Mouse (Mus musculus) MEL (cell line): ENCODE results near the gene Gas2. TPM values are rescaled to one million over a fixed set of nuclear protein-coding genes. Genes with fewer than 3 reads are reported as not detected.

Experiments used
- DNase-seq: peaks from one replicate; pipeline ENCODE4 v3.0.0; 2011; ENCODE audit warnings: low read depth, low spot score
- H3K27ac ChIP-seq: 2 replicates; pipeline ENCODE4 v1.5.1; 2012; ENCODE audit warnings: low read depth, mild to moderate bottlenecking, control low read depth, low read length, moderate library complexity; ENCODE audit not compliant: control insufficient read depth
- H3K27me3 ChIP-seq, 2 experiments: fragments of 150-350 bp in 1 of 2; sonication (generic) in 1 of 2; 2 replicates each; pipeline ENCODE4 v1.6.1; 2012; ENCODE audit warnings: low read length in 2 of 2, mild to moderate bottlenecking in 2 of 2, improper control_type of control experiment in 1 of 2, moderate library complexity in 1 of 2; ENCODE audit not compliant: insufficient read depth in 2 of 2, control insufficient read depth in 1 of 2
- H3K36me3 ChIP-seq, 2 experiments: 2 replicates each; pipeline ENCODE4 v1.6.1; 2012 to 2014; ENCODE audit warnings: low read length in 2 of 2, improper control_type of control experiment in 1 of 2, inconsistent platforms in 1 of 2, mild to moderate bottlenecking in 1 of 2; ENCODE audit not compliant: insufficient read depth in 2 of 2, control insufficient read depth in 1 of 2
- H3K4me1 ChIP-seq, 2 experiments: fragments of 150-350 bp in 1 of 2; sonication (generic) in 1 of 2; 2 replicates each; pipeline ENCODE4 v1.6.1; 2012; ENCODE audit warnings: low read length in 2 of 2, improper control_type of control experiment in 1 of 2, mild to moderate bottlenecking in 1 of 2; ENCODE audit not compliant: insufficient read depth in 2 of 2, control insufficient read depth in 1 of 2
- H3K4me3 ChIP-seq, 2 experiments: fragments of 150-350 bp in 1 of 2; sonication (generic) in 1 of 2; 2 replicates each; pipeline ENCODE4 v1.5.1; 2012; ENCODE audit warnings: low read depth in 2 of 2, low read length in 2 of 2, mild to moderate bottlenecking in 2 of 2, moderate library complexity in 2 of 2, control low read depth in 1 of 2, improper control_type of control experiment in 1 of 2; ENCODE audit not compliant: control insufficient read depth in 1 of 2, insufficient read depth in 1 of 2
- H3K79me2 ChIP-seq: 2 replicates; pipeline ENCODE4 v1.6.1; 2012; ENCODE audit warnings: mild to moderate bottlenecking, low read length, moderate library complexity; ENCODE audit not compliant: control insufficient read depth, poor library complexity, insufficient read depth
- H3K9ac ChIP-seq: 2 replicates; pipeline ENCODE4 v1.6.1; 2012; ENCODE audit warnings: low read depth, mild to moderate bottlenecking, control low read depth, low read length, moderate library complexity; ENCODE audit not compliant: control insufficient read depth, poor library complexity, severe bottlenecking
- H3K9me3 ChIP-seq: fragments of 150-350 bp; sonication (generic); replicated peaks from 2 replicates; pipeline ENCODE4 v1.6.1; 2012; ENCODE audit warnings: mild to moderate bottlenecking, low read length, improper control_type of control experiment, moderate library complexity; ENCODE audit not compliant: insufficient read depth
- BHLHE40 ChIP-seq: IDR thresholded peaks from 2 replicates; pipeline ENCODE4 v1.6.1; 2012; ENCODE audit warnings: low read depth, mild to moderate bottlenecking, inconsistent platforms, low read length, improper control_type of control experiment, borderline replicate concordance
- E2F4 ChIP-seq: IDR thresholded peaks from 2 replicates; pipeline ENCODE4 v1.6.1; 2011; ENCODE audit warnings: low read depth, low read length, improper control_type of control experiment, borderline replicate concordance
- GATA1 ChIP-seq: IDR thresholded peaks from 2 replicates; pipeline ENCODE4 v1.6.1; 2011; ENCODE audit warnings: low read depth, low read length, improper control_type of control experiment
- MAX ChIP-seq: IDR thresholded peaks from 2 replicates; pipeline ENCODE4 v1.6.1; 2011; ENCODE audit warnings: low read length, improper control_type of control experiment
- MXI1 ChIP-seq: IDR thresholded peaks from 2 replicates; pipeline ENCODE4 v1.6.1; 2011; ENCODE audit warnings: mild to moderate bottlenecking, low read depth, low read length, improper control_type of control experiment
- MYB ChIP-seq: IDR thresholded peaks from 2 replicates; pipeline ENCODE4 v1.6.1; 2011; ENCODE audit warnings: mild to moderate bottlenecking, low read depth, low read length, improper control_type of control experiment
- MYC ChIP-seq: IDR thresholded peaks from 2 replicates; pipeline ENCODE4 v1.6.1; 2011; ENCODE audit warnings: low read depth, mild to moderate bottlenecking, low read length, improper control_type of control experiment, moderate library complexity
- NRF1 ChIP-seq: IDR thresholded peaks from 2 replicates; pipeline ENCODE4 v1.6.1; 2014; ENCODE audit warnings: low read depth, mild to moderate bottlenecking, inconsistent platforms, low read length, improper control_type of control experiment, moderate library complexity; ENCODE audit not compliant: poor library complexity, insufficient read depth, severe bottlenecking
- POLR2AphosphoS2 ChIP-seq: IDR thresholded peaks from 2 replicates; pipeline ENCODE4 v1.6.1; 2011; ENCODE audit warnings: low read length, improper control_type of control experiment
- RAD21 ChIP-seq: IDR thresholded peaks from 2 replicates; pipeline ENCODE4 v1.6.1; 2011; ENCODE audit warnings: mild to moderate bottlenecking, low read depth, low read length, improper control_type of control experiment
- SIN3A ChIP-seq: IDR thresholded peaks from 2 replicates; pipeline ENCODE4 v1.6.1; 2012; ENCODE audit warnings: low read length, improper control_type of control experiment, inconsistent platforms
- SMC3 ChIP-seq: IDR thresholded peaks from 2 replicates; pipeline ENCODE4 v1.6.1; 2011; ENCODE audit warnings: low read depth, low read length, improper control_type of control experiment
- polyA plus RNA-seq, 2 experiments: library from polyadenylated mRNA; stranded (reverse) in 1 of 2; unstranded in 1 of 2; fragments of >175 nt in 1 of 2; fragments of >200 nt in 1 of 2; gene quantifications; 2 replicates each; pipeline versions ENCODE4 v1.2.1 to v1.2.4; 2012; ENCODE audit warnings: low replicate concordance in 2 of 2, low read depth in 1 of 2; ENCODE audit not compliant: insufficient read length in 2 of 2, insufficient read depth in 1 of 2, missing spikeins in 1 of 2
- total RNA-seq: library from RNA; depleted of rRNA; stranded (reverse); fragments of 300-350 nt; gene quantifications from 2 replicates; pipeline ENCODE4 v1.2.3, GENCODE M21; 2012

The Gas2 gene
- total and polyA plus RNA-seq, 3 experiments = 10.8 to 21.2 TPM; not detected in 1

DNA sequence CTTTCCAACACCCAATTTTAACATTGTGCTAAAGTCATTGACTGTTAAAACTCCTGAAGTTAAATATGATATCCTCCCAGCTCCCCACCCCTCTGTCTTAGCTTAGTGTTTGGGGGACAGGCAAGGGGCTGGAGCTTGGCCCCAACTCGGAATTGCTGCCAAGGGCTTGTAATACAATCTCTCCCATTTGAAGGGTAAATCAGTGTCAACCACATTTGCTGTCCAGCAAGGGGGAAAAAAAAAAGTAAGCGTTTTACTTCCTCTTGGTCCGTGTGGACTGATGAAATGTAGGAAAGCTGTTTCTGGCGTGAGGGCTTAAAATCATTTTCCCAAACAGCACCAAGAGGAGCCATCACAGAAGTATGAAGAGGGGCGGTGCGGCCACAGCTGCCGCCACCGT lies 16.9 kb downstream of the Gas2 start:
- no peak overlapping the region for H3K4me3 ChIP-seq
- no peaks in the 10 kb centered on the region for H3K9me3 ChIP-seq
- H3K36me3 ChIP-seq = no peaks in the 10 kb centered on the region
- H3K4me1 ChIP-seq = no peaks in the 10 kb centered on the region
- no peak overlapping the region for H3K9ac ChIP-seq
- H3K27ac ChIP-seq = no peak overlapping the region
- no peaks in the 10 kb centered on the region for H3K27me3 ChIP-seq
- no peaks in the 10 kb centered on the region for H3K79me2 ChIP-seq
- DNase-seq = no peak
- TF ChIP-seq RAD21 (no peak), POLR2AphosphoS2 (no peak), GATA1 (no peak), MAX (no peak)

DNA sequence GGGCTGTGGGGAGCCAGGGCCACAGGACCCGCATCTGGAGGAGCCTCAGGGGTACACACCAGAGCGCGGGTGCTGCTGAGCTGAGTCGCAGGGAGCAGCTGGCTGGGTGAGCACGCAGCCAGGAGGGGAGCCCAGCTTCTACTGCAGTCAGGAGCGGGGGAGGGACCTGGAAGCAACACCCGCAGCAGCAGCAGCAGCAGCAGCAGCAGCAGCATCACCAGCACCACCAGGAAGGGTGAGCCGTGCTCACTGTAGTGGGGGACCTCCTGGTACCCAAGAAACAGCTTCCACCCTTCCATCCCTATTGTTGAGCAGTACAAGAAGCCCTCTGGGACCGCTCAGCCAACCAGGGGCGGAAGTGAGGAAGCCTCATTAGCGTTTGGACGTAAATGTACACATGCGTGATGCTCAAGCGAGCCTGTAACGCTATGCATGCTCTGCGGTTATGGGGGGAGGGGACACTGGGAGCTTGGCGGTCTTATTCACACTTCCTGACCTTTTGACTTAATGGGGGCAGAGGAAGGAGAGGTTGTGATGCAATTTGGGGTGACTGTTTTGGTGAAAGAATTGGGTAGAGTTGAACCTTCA lies 17.4 kb downstream of the Gas2 start:
- Histone ChIP-seq H3K4me1 (no peaks in the 10 kb centered on the region), H3K27ac (no peak overlapping the region), H3K9ac (no peak overlapping the region), H3K9me3 (no peaks in the 10 kb centered on the region), H3K79me2 (no peaks in the 10 kb centered on the region), H3K27me3 (no peaks in the 10 kb centered on the region), H3K4me3 (no peak overlapping the region)
- DNase-seq = no peak
- TF ChIP-seq SIN3A (no peak), MYB (no peak), NRF1 (no peak)
- TF ChIP-seq, all 39 proteins: peak for 0
- H3K36me3 ChIP-seq = no peaks in the 10 kb centered on the region

DNA sequence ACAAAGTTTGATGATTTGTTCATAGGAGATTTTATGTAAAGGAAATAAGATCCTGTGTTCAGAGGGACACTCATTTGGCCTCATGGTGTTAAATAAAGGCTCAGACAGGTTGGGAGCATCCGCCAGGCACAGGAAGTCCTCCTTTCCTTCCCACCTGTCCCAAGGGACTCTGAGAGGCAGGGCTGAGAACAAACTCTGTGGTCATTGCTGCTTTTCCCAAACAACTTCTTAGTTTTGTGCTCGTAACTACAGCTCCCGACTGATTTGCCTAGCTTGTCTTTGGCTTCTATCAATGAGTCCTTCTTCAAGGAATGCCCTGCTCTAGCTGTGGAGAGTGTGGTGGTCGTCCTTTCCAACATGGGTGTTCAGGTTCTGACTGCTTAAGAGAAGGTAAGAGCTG lies 18.3 kb downstream of the Gas2 start:
- Histone ChIP-seq H3K27me3 (no peaks in the 10 kb centered on the region), H3K4me3 (no peak overlapping the region), H3K9ac (no peak overlapping the region), H3K36me3 (no peaks in the 10 kb centered on the region), H3K9me3 (no peaks in the 10 kb centered on the region), H3K27ac (no peak overlapping the region), H3K79me2 (no peaks in the 10 kb centered on the region), H3K4me1 (no peaks in the 10 kb centered on the region)
- DNase-seq = no peak
- TF ChIP-seq BHLHE40 = no peak
- TF ChIP-seq SIN3A = no peak
- TF ChIP-seq MYC = no peak
- no peak for TF ChIP-seq POLR2AphosphoS2
- no peak for TF ChIP-seq E2F4
- no peak for TF ChIP-seq MXI1
- no peak for TF ChIP-seq SMC3
